Mouse (Mus musculus): ENCODE measurements around the gene Tmem80. TPM values are rescaled to one million over a fixed set of nuclear protein-coding genes. Genes with fewer than 3 reads are reported as not detected.

The Tmem80 gene
- polyA plus RNA-seq (2014; fragmentation: Illumina TruSeq; extraction: RNeasy Lipid Tissue Mini Kit (QIAGEN cat#74804); ENCODE audit: low read depth, low replicate concordance), result 18.5 TPM

DNA sequence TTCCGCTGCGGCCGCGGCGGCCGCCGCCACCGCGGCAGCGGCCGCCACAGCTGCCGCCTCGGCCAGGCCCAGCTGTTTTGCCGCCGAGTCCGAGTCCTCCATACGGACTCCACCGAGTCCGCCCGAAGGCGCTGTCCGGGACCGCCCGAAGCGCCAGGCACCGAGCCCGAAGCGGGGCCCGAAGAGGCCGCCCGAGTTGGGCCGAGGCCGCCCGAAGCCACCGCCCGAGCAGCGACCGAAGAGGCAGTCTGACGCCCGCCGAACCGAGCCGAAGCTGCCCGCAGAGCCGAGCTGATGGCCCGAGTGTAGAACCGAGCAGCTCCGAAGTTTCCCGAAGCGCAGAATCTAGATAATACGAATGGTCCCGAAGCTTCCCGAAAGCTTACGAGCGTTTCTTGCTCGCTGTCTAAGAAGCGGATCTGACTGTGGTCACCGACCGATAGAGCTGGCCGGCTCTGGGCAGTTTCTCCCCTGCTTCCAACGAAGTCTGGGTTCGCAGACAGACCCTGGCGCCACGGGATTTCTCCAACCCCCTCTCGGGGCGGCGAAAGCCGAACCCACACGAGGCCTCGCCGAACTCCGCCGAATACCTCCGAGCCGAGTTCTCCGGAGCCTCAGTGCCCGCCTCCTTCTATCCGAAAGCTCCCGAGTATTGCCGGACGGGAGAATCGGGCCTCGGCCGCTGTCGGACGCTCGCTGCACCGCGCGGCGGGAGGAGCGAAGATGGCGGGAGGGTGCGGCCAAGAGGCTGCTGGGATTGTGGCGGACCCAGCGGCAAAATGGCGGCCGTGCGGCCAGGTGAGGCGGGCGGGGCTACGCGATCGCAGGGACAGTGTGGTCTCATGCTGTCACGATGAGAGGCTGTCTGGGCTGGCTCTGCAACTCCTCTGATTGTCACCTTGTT lies at the start of gene Tmem80, which contains the start of gene Deaf1:
Tmem80 (plus strand) TSS at position 271 of the 904 bp plus-strand sequence.
Deaf1 (minus strand) TSS at position 222 of the 904 bp plus-strand sequence.

DNA sequence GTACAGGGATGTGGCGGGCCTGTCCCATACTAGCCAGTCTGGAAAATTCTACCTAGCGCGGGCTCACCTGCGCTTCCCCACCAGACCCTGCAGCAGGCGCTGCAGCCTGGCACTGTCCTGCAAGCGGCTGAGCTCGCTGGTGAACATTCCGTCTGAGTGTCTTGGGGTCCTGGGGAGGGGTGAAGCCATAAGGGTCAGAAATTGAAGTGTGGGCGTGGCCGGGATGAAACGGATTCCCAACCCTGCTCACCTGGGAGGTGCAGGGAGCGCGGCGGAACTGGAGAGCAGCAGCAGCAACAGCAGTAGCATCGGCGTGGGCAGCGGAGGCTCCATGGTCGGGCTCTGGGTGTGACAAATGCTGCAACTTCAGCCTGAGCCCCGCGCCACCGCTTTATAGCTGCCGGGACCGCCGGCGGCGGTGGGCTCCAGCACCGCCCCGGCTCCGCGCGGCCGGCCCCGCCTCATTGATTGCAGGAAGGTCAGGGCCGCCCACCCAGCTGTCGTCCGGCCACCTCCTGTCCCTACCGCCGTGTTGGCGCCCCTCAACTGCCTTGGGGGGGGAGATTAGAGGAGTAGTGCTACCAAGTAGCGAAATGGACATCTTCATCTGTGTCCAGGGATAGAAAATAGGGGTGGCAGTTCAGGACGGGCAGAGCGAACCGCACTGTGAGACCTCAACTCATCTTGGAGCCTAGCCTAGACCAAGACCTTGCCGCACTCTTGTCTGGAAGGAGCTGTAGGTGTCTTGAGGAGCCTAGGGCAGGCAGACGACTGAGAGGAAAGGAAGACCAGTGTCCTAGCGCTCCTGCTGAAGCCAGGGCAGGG lies 48.6 kb upstream of the Tmem80 start, which contains the start of gene Sct:
Sct (minus strand) TSS at position 368 of the 825 bp plus-strand sequence.

GRCm38 (mm10) chr7:141291921-141292582 lies 35.5 kb upstream of the Tmem80 start, which contains the start of gene Drd4:
Drd4 (plus strand) TSS chr7:141292006.

DNA sequence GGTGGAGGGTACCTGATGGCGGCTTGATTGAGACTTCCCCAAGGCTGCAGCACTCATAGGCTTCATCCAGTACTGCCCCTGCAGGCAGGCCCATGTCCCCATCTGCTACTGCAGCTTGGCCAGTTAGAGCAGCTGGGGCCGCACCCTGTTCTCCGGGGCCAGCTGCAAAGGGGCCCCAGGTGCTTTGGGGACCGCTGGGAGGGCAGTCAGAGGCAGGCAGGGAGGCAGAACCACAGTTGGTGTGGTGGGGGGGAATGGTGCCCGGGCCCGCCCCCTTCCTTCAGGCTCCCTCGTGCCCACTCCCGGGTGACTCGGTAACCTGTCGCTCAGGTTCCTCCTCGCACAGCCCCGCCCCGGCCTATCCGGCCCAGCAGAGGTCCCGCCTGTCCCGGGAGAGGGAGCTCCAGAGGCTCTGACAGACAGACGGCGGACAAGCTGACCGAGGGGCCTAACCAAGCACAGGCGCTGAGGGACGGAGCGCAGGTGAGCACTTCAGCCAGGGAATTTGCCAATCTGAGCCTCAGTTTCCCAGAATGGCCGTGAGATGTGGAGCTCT lies 11.1 kb downstream of the Tmem80 start, which contains the start of gene Eps8l2:
Eps8l2 (plus strand) TSS at position 305 of the 556 bp plus-strand sequence.

Other genes starting within 250 kb of the Tmem80 start
- gene Pkp3, start 249.5 kb upstream of the Tmem80 start, polyA plus RNA-seq (2014; fragmentation: Illumina TruSeq; extraction: RNeasy Lipid Tissue Mini Kit (QIAGEN cat#74804); ENCODE audit: low read depth, low replicate concordance), result not detected
- not detected for gene Sigirr, start 227.2 kb upstream of the Tmem80 start, polyA plus RNA-seq (2014; fragmentation: Illumina TruSeq; extraction: RNeasy Lipid Tissue Mini Kit (QIAGEN cat#74804); ENCODE audit: low read depth, low replicate concordance)
- gene Ano9, start 209.9 kb upstream of the Tmem80 start, polyA plus RNA-seq (2014; fragmentation: Illumina TruSeq; extraction: RNeasy Lipid Tissue Mini Kit (QIAGEN cat#74804); ENCODE audit: low read depth, low replicate concordance), result not detected
- 20.6 TPM for gene Ptdss2, start 205.4 kb upstream of the Tmem80 start, polyA plus RNA-seq (2014; fragmentation: Illumina TruSeq; extraction: RNeasy Lipid Tissue Mini Kit (QIAGEN cat#74804); ENCODE audit: low read depth, low replicate concordance)
- 5.4 TPM for gene Rnh1, start 154.9 kb upstream of the Tmem80 start, polyA plus RNA-seq (2014; fragmentation: Illumina TruSeq; extraction: RNeasy Lipid Tissue Mini Kit (QIAGEN cat#74804); ENCODE audit: low read depth, low replicate concordance)
- gene Hras, start 133.7 kb upstream of the Tmem80 start, polyA plus RNA-seq (2014; fragmentation: Illumina TruSeq; extraction: RNeasy Lipid Tissue Mini Kit (QIAGEN cat#74804); ENCODE audit: low read depth, low replicate concordance), result 8.7 TPM
- gene Lrrc56, start 133.6 kb upstream of the Tmem80 start, polyA plus RNA-seq (2014; fragmentation: Illumina TruSeq; extraction: RNeasy Lipid Tissue Mini Kit (QIAGEN cat#74804); ENCODE audit: low read depth, low replicate concordance), result 0.58 TPM
- not detected for gene Lmntd2, start 113.7 kb upstream of the Tmem80 start, polyA plus RNA-seq (2014; fragmentation: Illumina TruSeq; extraction: RNeasy Lipid Tissue Mini Kit (QIAGEN cat#74804); ENCODE audit: low read depth, low replicate concordance)
- 0.64 TPM for gene Rassf7, start 111.9 kb upstream of the Tmem80 start, polyA plus RNA-seq (2014; fragmentation: Illumina TruSeq; extraction: RNeasy Lipid Tissue Mini Kit (QIAGEN cat#74804); ENCODE audit: low read depth, low replicate concordance)
- gene Phrf1, start 99.0 kb upstream of the Tmem80 start, polyA plus RNA-seq (2014; fragmentation: Illumina TruSeq; extraction: RNeasy Lipid Tissue Mini Kit (QIAGEN cat#74804); ENCODE audit: low read depth, low replicate concordance), result 17.6 TPM
- gene Irf7, start 61.3 kb upstream of the Tmem80 start, polyA plus RNA-seq (2014; fragmentation: Illumina TruSeq; extraction: RNeasy Lipid Tissue Mini Kit (QIAGEN cat#74804); ENCODE audit: low read depth, low replicate concordance), result 19.8 TPM
- 1.3 TPM for gene Cdhr5, start 51.0 kb upstream of the Tmem80 start, polyA plus RNA-seq (2014; fragmentation: Illumina TruSeq; extraction: RNeasy Lipid Tissue Mini Kit (QIAGEN cat#74804); ENCODE audit: low read depth, low replicate concordance)
- not detected for gene Sct, start 48.6 kb upstream of the Tmem80 start, polyA plus RNA-seq (2014; fragmentation: Illumina TruSeq; extraction: RNeasy Lipid Tissue Mini Kit (QIAGEN cat#74804); ENCODE audit: low read depth, low replicate concordance)
- not detected for gene Drd4, start 35.7 kb upstream of the Tmem80 start, polyA plus RNA-seq (2014; fragmentation: Illumina TruSeq; extraction: RNeasy Lipid Tissue Mini Kit (QIAGEN cat#74804); ENCODE audit: low read depth, low replicate concordance)
- 0.93 TPM for gene Deaf1, start within 50 bp of the Tmem80 start, polyA plus RNA-seq (2014; fragmentation: Illumina TruSeq; extraction: RNeasy Lipid Tissue Mini Kit (QIAGEN cat#74804); ENCODE audit: low read depth, low replicate concordance)
- gene Eps8l2, start 11.1 kb downstream of the Tmem80 start, polyA plus RNA-seq (2014; fragmentation: Illumina TruSeq; extraction: RNeasy Lipid Tissue Mini Kit (QIAGEN cat#74804); ENCODE audit: low read depth, low replicate concordance), result not detected
- gene Taldo1, start 64.5 kb downstream of the Tmem80 start, polyA plus RNA-seq (2014; fragmentation: Illumina TruSeq; extraction: RNeasy Lipid Tissue Mini Kit (QIAGEN cat#74804); ENCODE audit: low read depth, low replicate concordance), result 37.2 TPM
- 9.3 TPM for gene Gatd1, start 86.4 kb downstream of the Tmem80 start, polyA plus RNA-seq (2014; fragmentation: Illumina TruSeq; extraction: RNeasy Lipid Tissue Mini Kit (QIAGEN cat#74804); ENCODE audit: low read depth, low replicate concordance)
- gene Cend1, start 101.8 kb downstream of the Tmem80 start, polyA plus RNA-seq (2014; fragmentation: Illumina TruSeq; extraction: RNeasy Lipid Tissue Mini Kit (QIAGEN cat#74804); ENCODE audit: low read depth, low replicate concordance), result 1.0 TPM
- gene Slc25a22, start 110.2 kb downstream of the Tmem80 start, polyA plus RNA-seq (2014; fragmentation: Illumina TruSeq; extraction: RNeasy Lipid Tissue Mini Kit (QIAGEN cat#74804); ENCODE audit: low read depth, low replicate concordance), result 2.9 TPM
- gene Pidd1, start 116.3 kb downstream of the Tmem80 start, polyA plus RNA-seq (2014; fragmentation: Illumina TruSeq; extraction: RNeasy Lipid Tissue Mini Kit (QIAGEN cat#74804); ENCODE audit: low read depth, low replicate concordance), result 0.23 TPM
- 10.8 TPM for gene Rplp2, start 119.6 kb downstream of the Tmem80 start, polyA plus RNA-seq (2014; fragmentation: Illumina TruSeq; extraction: RNeasy Lipid Tissue Mini Kit (QIAGEN cat#74804); ENCODE audit: low read depth, low replicate concordance)
- 15.2 TPM for gene Pnpla2, start 127.5 kb downstream of the Tmem80 start, polyA plus RNA-seq (2014; fragmentation: Illumina TruSeq; extraction: RNeasy Lipid Tissue Mini Kit (QIAGEN cat#74804); ENCODE audit: low read depth, low replicate concordance)
- not detected for gene Cracr2b, start 133.4 kb downstream of the Tmem80 start, polyA plus RNA-seq (2014; fragmentation: Illumina TruSeq; extraction: RNeasy Lipid Tissue Mini Kit (QIAGEN cat#74804); ENCODE audit: low read depth, low replicate concordance)
- 96.8 TPM for gene Cd151, start 139.7 kb downstream of the Tmem80 start, polyA plus RNA-seq (2014; fragmentation: Illumina TruSeq; extraction: RNeasy Lipid Tissue Mini Kit (QIAGEN cat#74804); ENCODE audit: low read depth, low replicate concordance)
- 6.1 TPM for gene Polr2l, start 147.4 kb downstream of the Tmem80 start, polyA plus RNA-seq (2014; fragmentation: Illumina TruSeq; extraction: RNeasy Lipid Tissue Mini Kit (QIAGEN cat#74804); ENCODE audit: low read depth, low replicate concordance)
- gene Tspan4, start 147.5 kb downstream of the Tmem80 start, polyA plus RNA-seq (2014; fragmentation: Illumina TruSeq; extraction: RNeasy Lipid Tissue Mini Kit (QIAGEN cat#74804); ENCODE audit: low read depth, low replicate concordance), result 1.6 TPM
- gene Chid1, start 212.1 kb downstream of the Tmem80 start, polyA plus RNA-seq (2014; fragmentation: Illumina TruSeq; extraction: RNeasy Lipid Tissue Mini Kit (QIAGEN cat#74804); ENCODE audit: low read depth, low replicate concordance), result 7.0 TPM
- 45.8 TPM for gene Ap2a2, start 234.4 kb downstream of the Tmem80 start, polyA plus RNA-seq (2014; fragmentation: Illumina TruSeq; extraction: RNeasy Lipid Tissue Mini Kit (QIAGEN cat#74804); ENCODE audit: low read depth, low replicate concordance)